Mouse (Mus musculus) urinary bladder, postnatal 4 days (tissue): Measurements from ENCODE around the gene Gpc3.
"Not testable (repeated sequence)": the region's sequence is repeated elsewhere in the genome, so short reads cannot be mapped to it uniquely, and the experiment has no call there.

Experiments used
- DNase-seq, 2 experiments: peaks; one replicate each; pipeline ENCODE4 v3.0.0; 2021 to 2022; ENCODE audit warnings: low spot score in 2 of 2

The Gpc3 gene

DNA sequence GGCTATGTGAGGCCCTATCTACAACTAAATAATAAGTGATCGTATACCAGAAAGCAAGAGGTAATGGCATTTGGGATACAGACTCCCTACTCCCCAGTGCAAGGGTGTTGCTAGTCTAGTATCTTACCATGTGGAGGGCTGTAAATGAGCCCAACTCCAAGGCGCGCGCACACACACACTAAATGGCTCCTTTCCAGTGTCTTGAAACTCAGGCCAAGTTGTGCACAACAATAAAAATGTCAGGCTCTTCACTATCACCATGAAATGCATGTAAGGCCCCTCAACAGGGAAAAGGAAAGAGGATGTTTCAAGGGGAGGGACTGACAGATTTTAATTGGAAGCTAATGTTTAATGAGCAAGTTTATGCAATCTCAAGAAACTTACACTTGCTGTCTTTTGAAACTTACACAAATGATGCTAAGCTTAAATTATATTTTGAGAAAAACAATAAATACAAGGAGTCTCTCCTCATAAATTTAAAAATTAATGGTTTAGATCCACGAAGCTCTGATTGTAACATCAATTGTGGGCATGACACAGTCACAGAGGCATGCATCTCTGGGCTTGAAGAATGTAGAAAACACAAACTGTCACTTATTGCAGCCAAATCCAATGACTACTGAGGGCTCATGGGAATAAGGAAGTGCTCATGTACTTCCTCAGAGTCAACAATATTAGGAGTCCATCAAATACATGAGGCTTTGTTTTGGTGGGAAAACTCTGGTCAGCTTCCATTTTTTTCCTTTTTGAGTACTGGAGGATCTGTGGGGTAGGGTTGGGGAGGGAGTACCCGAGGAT, 332.4 kb downstream of the Gpc3 start:
- DNase-seq, result no peak

DNA sequence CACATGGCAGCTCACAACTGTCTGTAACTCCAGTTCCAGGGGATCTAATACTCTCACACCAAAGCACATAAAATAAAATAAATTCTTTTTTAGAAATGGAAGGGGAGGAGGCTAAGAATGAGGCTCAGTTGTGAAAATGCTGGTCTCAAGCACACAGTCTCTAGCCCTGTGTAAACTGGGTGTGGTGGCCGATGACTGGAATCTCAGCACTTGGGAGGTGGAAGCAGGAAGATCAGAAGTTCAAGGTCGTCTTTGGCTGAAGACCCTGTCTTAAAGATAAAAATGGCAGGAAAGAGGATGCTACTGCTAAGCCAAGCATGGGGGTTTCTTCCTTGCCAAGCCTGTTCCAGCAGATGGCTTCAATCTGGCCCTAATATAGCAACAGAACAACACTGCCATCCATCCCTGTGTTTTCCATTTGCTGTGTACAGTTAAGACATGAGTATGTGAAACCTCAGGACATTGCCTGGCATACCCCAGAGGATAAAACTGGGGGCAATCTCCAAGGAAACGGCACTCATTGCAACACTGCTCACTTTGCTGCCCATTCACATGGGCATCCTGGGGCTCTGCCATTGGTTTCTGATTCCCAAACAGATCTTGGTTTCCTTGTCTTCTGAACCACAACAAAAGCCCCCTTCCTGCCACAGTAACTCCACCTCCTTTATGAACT, 334.9 kb downstream of the Gpc3 start:
- no peak for DNase-seq

DNA sequence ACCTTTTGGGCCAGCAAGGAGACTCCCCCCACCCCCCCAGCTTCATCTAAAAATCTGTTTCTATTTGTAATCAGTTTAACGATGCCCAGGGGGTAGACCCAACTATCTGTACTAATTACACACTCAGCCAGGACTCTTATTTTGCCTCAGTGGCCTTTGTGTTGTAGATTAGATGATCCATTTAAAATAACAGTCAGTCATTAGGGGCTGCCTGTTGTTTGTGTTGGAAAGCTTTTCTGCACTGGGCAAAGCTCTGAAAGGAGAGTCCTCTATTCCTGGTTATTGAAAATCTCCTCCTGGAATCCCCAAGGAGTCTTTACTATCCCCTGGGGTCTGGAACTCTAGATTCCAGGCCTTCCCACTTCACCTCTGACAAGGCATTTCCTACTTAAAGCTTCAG, 336.2 kb downstream of the Gpc3 start:
- no peak for DNase-seq

DNA sequence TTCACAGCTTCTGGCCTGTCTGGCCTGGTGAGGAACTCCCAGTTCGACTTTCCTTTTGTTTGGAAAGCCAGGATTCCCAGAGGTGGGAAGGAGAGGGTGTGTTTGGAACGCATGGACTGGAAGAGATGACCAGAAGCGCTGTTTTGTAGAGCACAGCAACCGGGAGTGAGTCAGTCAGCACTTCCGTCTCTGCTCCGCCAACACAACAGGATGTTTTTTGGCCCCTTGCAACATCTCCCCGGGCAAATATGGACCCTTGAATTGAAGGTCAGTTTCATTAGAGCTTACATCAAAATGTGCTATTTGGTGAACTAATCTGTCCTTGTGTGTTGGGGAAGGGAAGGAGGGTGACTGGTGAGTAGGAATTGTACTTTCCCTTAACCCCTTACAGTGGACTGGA, 340.7 kb downstream of the Gpc3 start:
- DNase-seq, result no peak

DNA sequence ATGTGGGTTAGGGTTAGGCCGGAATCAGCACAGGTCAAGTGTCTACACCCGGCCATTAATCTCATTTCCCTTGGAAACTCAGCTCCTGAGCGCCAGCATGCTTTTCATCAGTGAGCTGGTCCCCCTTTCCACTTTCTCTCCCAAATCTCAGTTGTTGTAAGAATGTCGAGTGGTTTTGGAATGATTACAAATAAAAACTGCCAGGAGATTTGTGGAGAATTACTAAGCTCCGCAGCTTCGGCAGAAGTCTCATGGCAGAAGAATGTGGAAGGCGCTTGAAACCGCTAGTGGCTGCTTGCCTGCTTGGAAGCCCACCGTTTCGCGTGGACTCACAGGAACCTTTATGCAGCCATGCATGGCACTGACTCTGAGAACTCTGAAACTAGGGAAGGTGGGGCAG, 351.8 kb downstream of the Gpc3 start:
- no peak for DNase-seq

DNA sequence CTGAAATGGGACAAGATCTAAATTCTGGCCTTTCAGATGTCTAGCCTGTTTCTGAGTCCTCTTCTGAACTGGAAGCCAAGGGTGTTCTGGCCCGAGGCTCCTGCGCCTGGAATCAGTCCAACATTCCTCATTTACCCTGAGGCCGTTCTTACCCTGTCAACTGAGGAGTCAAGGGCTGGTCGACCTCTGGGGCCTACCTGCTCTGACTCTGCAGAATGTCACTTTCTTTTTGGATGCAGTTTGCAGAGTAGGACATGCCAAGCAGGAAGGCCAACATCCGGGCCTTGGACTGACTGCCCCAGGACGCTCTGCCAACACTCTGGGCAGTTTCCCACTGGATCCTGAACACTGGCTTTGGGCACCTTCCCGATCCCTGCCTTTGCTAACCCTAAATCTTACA, 352.2 kb downstream of the Gpc3 start:
- DNase-seq, result no peak

DNA sequence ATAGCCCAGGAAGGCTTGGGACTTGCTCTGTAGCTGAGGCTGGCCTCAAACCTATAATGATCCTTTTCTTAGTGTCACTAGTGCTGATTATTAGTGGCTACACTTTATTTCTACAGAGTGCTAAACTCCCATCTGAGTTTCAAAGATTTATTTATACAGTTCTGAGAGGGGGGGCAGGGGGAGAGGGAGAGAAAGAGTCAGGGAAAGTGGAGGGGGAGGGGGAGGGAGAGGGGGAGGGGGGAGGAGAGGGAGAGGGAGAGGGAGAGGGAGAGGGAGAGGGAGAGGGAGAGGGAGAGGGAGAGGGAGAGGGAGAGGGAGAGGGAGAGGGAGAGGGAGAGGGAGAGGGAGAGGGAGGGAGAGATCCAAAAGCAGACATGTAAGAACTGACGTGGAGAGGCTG, 354.0 kb downstream of the Gpc3 start:
- DNase-seq, result not testable (repeated sequence)

DNA sequence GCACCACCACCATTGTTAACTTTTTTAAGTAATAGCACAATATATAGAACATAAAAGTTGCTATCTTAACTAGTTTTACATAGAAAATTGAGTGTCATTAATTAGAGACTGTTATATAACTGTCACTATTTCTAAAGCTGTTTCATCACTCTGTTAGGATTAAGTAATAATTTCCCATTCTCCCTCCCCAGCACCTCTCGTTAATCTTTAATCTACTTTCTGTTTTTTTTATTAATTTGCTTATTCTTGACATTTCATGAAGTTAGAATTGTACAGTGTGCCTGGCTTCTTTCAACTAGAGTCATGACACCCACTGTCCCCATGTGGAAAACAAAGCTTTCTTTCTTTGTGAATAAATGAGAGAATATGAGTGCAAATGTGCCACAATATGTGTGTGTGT, 359.2 kb downstream of the Gpc3 start:
- DNase-seq, result no peak

DNA sequence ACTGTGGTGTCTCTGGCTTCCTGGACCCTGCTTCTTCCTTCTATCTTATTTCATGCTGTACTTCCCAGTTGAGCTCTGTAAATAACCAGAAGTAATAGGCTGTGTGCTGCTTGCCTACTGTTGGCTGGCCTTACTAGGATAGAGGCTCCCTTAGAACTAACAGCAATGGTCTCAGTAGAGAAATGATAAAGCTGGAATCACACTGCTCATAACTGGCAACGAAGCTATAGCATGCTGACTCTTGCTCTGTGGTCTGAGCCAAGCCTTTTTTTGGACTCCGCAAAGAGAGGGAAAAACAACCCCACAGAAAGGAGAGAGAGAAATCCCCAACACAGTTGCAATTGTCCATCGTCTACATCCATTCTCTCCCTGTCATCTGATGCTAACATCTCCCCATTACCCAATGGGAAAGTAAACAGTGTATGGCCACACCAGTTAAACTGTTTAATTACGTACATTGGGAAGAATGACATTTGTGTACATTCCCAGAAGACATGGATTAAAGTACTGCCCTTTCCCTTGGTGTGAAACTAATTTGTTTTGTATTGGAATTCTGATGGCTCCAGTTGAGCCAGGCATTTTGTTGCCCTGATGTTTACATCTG, 368.0 kb downstream of the Gpc3 start:
- no peak for DNase-seq

DNA sequence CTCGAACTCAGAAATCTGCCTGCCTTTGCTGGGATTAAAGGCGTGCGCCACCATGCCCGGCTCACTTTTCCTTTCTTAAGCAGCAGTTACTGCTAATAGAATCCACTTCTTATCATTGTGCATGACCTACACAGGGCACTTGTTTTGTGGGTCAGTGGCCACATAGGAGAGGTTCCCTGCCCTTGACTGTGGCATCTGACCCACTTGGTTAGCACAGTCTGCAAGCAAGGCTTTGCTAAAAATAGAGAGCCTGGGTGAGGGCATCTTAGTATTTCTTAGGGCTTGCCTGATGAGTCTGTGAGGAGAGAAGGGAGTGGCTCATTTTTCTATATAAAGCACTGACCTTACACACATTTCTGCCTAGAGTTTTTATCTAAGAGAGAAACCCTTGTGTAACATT, 376.3 kb downstream of the Gpc3 start:
- DNase-seq, result no peak

DNA sequence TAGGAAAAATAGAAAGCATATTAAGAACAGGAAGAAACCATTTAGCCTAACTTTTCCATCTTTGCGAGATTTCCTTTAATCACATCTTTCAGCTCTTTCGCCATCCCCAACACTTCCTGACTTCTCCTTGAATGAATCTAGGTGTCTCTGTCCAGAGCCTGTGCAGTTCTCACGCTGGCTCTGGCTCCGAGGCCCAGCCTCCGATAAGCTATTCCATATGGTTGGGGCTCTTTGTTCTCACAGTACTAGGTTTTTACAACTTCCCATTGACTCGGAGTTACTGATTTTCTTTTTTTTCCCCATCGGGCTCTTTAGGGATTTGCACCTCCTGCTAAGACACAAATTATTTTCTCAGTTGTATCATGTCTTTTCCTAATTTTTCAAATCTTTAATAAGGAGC, 381.8 kb downstream of the Gpc3 start:
- DNase-seq, result no peak

DNA sequence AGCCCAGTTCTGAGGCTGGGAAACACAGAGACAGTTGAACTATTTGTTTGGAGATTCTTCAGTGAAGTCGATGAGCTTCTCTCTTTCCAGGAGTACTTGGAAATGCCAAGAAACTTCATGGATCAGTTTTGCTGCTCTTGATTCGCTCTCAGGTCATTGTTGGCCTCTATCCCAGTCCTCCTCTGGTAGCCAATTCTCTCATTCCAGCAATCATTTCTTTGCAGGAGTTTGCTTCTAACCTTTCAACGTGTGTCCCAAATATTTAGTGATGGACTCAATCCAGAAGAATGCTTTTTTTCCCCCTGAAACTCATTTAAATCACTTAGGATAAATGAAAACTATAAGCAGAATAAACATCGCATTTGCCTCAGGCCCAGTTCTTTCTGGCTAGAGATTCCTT, 383.0 kb downstream of the Gpc3 start:
- no peak for DNase-seq
